Mouse (Mus musculus) cerebellum, adult 9-11 months (tissue): Measurements from ENCODE around the gene Mettl23.
"Not testable (repeated sequence)": the region's sequence is repeated elsewhere in the genome, so short reads cannot be mapped to it uniquely, and the experiment has no call there.

Experiments
- DNase-seq: peaks from one replicate; pipeline ENCODE4 v3.0.0; 2022

Mettl23 gene

GRCm38 (mm10) chr11:116884061-116884460, 41.0 kb downstream of the Mettl23 start:
- DNase-seq, result no peak

- DNase-seq, result peak; percentile 78
Observed at GRCm38 (mm10) chr11:116885275-116886151, 42.4 kb downstream of the Mettl23 start.

- DNase-seq, result no peak
Observed at GRCm38 (mm10) chr11:116887136-116887535, 44.1 kb downstream of the Mettl23 start.

GRCm38 (mm10) chr11:116893532-116894442, 50.7 kb downstream of the Mettl23 start:
- no peak for DNase-seq

- no peak for DNase-seq
Observed at GRCm38 (mm10) chr11:116895402-116895801, 52.3 kb downstream of the Mettl23 start.

GRCm38 (mm10) chr11:116899247-116899646, 56.2 kb downstream of the Mettl23 start:
- DNase-seq, result no peak

GRCm38 (mm10) chr11:116902588-116902987, 59.5 kb downstream of the Mettl23 start:
- not testable (repeated sequence) for DNase-seq
